Mouse (Mus musculus) limb, embryonic 10.5 days (tissue): Measurements from ENCODE around the gene Gar1. TPM values are rescaled to one million over a fixed set of nuclear protein-coding genes. Genes with fewer than 3 reads are reported as not detected.

ENCODE experiments used
- DNase-seq: peaks from one replicate; pipeline ENCODE4 v3.0.0-alpha.2; 2017; ENCODE audit warnings: low spot score
- H3K27ac ChIP-seq: fragments of 300-500 bp; sonication (generic); 2 replicates; pipeline ENCODE4 v1.5.1; 2016; ENCODE audit warnings: mild to moderate bottlenecking
- H3K27me3 ChIP-seq: fragments of 300-500 bp; sonication (generic); 2 replicates; pipeline ENCODE4 v1.6.1; 2016; ENCODE audit warnings: low read depth, mild to moderate bottlenecking; ENCODE audit not compliant: poor library complexity, severe bottlenecking
- H3K36me3 ChIP-seq: fragments of 300-500 bp; sonication (generic); 2 replicates; pipeline ENCODE4 v1.6.1; 2016; ENCODE audit warnings: mild to moderate bottlenecking, moderate library complexity
- H3K4me1 ChIP-seq: fragments of 300-500 bp; sonication (generic); 2 replicates; pipeline ENCODE4 v1.6.1; 2016
- H3K4me3 ChIP-seq: fragments of 300-500 bp; sonication (generic); 2 replicates; pipeline ENCODE4 v1.5.1; 2016; ENCODE audit warnings: mild to moderate bottlenecking, moderate library complexity
- H3K9me3 ChIP-seq: fragments of 300-500 bp; sonication (generic); replicated peaks from 2 replicates; pipeline ENCODE4 v1.6.1; 2016; ENCODE audit warnings: mild to moderate bottlenecking
- WGBS: fragments of 180-500 bp; shearing (Covaris S2); methylation state at CpG from one replicate; pipeline ENCODE4 v1.1.7; 2016; 5-methylcytosine and 5-hydroxymethylcytosine counted together
- polyA plus RNA-seq: library from polyadenylated mRNA; unstranded; fragments of >200 nt; fragmentation: Nextera tagmentation; extraction: Ambion mirVana; gene quantifications from 2 replicates; pipeline ENCODE4 v1.2.1, GENCODE M21; 2016

Gar1 gene
- polyA plus RNA-seq, 1 experiment from 2014 or later: 114 TPM

- no peak for DNase-seq
- Histone ChIP-seq H3K4me3 (no peak overlapping the region), H3K4me1 (peaks cover 9% of the 10 kb centered on the region; the same call in 1 of the 2 replicates), H3K9me3 (no peaks in the 10 kb centered on the region), H3K36me3 (no peaks in the 10 kb centered on the region), H3K27me3 (no peaks in the 10 kb centered on the region), H3K27ac (no peak overlapping the region)
- 82% methylated on average over 5 of the region's 5 CpGs for WGBS
These were observed 33.9 kb downstream of the Gar1 start for GRCm38 (mm10) chr3:129797341-129797740.

- Histone ChIP-seq H3K4me3 (no peak overlapping the region), H3K9me3 (no peaks in the 10 kb centered on the region), H3K27me3 (no peaks in the 10 kb centered on the region), H3K4me1 (peaks cover 19% of the 10 kb centered on the region), H3K36me3 (no peaks in the 10 kb centered on the region), H3K27ac (0 out of 2 replicates have a peak overlapping the region, but pooled peaks have one; percentile 8)
- DNase-seq: no peak
- 90% methylated on average over 5 of the region's 5 CpGs for WGBS
These were observed 37.4 kb downstream of the Gar1 start for GRCm38 (mm10) chr3:129793801-129794200.

GRCm38 (mm10) chr3:129782746-129783145 is 48.5 kb downstream of the Gar1 start:
- no peak for DNase-seq
- Histone ChIP-seq H3K27me3 (0 out of 2 replicates have a peak, but pooled peaks cover 5% of the 10 kb centered on the region), H3K4me3 (no peak overlapping the region), H3K36me3 (no peaks in the 10 kb centered on the region), H3K27ac (no peak overlapping the region), H3K9me3 (no peaks in the 10 kb centered on the region), H3K4me1 (no peaks in the 10 kb centered on the region)
- WGBS: 87% methylated on average over 3 of the region's 3 CpGs

- 44% methylated on average over 10 of the region's 10 CpGs for WGBS
- Histone ChIP-seq H3K9me3 (no peaks in the 10 kb centered on the region), H3K36me3 (no peaks in the 10 kb centered on the region), H3K27ac (no peak overlapping the region), H3K4me1 (no peaks in the 10 kb centered on the region), H3K4me3 (no peak overlapping the region), H3K27me3 (0 out of 2 replicates have a peak, but pooled peaks cover 5% of the 10 kb centered on the region)
- no peak for DNase-seq
These were observed 49.8 kb downstream of the Gar1 start for GRCm38 (mm10) chr3:129781435-129781834.

Other genes with a start within 250 kb of the Gar1 start
- gene Egf, start 76.1 kb downstream of the Gar1 start, polyA plus RNA-seq: 1.4 and 1.6 TPM in 2 replicates
- gene Lrit3, start 27.4 kb downstream of the Gar1 start, polyA plus RNA-seq: not detected in 2 replicates
- gene Rrh, start 8.8 kb downstream of the Gar1 start, polyA plus RNA-seq: not detected in 2 replicates
- 0.08 TPM in 1 of 2 replicates, not detected in the other for gene Cfi, start 4.5 kb upstream of the Gar1 start, polyA plus RNA-seq
- 22.5 and 27.1 TPM in 2 replicates for gene Pla2g12a, start 47.2 kb upstream of the Gar1 start, polyA plus RNA-seq
- 104 and 116 TPM in 2 replicates for gene Casp6, start 70.0 kb upstream of the Gar1 start, polyA plus RNA-seq
- gene Mcub, start 138.8 kb upstream of the Gar1 start, polyA plus RNA-seq: 8.5 and 10.3 TPM in 2 replicates
- 37.8 and 40.5 TPM in 2 replicates for gene Sec24b, start 230.2 kb upstream of the Gar1 start, polyA plus RNA-seq